Mouse (Mus musculus) frontal cortex, postnatal 14 days (tissue): Measurements from ENCODE around the gene Gm21985.

Source experiments
- DNase-seq, 2 experiments: peaks; one replicate each; pipeline ENCODE4 v3.0.0; 2022; ENCODE audit warnings: low spot score in 2 of 2

Gene Gm21985

GRCm38 (mm10) chr2:112332051-112332898 lies 66.2 kb downstream of the Gm21985 start:
- no peak for DNase-seq

DNA sequence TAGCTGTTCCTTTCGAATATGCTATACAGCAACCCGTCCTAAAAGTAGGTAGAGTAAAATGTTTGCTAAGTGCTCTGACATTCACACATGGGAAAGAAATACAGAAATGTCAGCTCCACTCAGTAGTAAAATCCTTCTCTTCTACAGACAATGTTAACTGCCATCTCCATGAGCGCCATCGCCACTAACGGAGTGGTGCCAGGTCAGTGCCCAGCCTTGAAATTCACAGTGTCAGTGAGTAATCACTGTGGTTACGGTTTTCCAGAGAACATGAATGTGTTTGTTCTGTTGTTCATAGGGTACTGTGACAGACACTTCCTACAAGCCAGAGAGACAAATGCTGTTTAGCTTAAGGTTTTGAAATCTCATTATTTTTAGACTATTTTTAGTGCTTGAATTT lies 71.1 kb downstream of the Gm21985 start:
- no peak for DNase-seq

DNA sequence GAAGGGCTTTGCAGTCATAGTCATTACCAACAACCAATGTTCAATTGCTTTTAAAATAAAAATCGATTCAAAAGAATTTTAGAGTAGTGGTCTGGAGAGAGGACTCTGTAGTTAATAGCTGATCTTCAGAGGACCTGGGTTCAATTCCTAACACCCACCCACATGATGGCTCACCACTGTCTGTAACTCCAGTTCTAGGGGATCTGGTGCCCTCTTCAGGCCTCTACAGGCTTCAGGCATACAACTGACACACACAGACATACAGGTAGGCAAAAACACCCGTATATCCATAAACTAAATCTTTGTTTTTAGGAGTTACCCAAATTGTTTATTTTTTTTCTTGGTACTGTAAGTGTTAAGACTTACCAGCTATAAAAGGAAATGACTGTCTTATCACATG lies 73.6 kb downstream of the Gm21985 start:
- DNase-seq = no peak

- no peak for DNase-seq
These were observed 75.0 kb downstream of the Gm21985 start for GRCm38 (mm10) chr2:112341117-112341516.

DNA sequence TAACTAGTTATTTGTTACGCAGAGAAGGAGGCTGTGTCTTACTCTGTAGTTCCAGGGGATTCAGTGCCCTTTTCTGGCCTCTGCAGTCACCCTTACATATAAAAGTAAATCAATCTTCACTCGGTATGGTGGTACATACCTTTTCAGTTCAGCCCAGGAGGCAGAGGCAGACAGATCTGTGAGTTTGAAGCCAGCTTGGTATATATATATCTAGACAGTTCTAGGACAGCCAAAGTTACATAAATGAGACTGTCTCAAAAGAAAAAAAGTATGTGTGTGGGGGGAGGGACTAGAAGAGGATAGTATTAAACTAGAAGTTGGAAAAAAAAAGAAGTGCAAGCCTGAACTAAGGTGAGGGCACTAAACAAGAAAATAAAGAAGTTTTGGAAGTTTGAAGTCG lies 82.1 kb downstream of the Gm21985 start:
- no peak for DNase-seq

DNA sequence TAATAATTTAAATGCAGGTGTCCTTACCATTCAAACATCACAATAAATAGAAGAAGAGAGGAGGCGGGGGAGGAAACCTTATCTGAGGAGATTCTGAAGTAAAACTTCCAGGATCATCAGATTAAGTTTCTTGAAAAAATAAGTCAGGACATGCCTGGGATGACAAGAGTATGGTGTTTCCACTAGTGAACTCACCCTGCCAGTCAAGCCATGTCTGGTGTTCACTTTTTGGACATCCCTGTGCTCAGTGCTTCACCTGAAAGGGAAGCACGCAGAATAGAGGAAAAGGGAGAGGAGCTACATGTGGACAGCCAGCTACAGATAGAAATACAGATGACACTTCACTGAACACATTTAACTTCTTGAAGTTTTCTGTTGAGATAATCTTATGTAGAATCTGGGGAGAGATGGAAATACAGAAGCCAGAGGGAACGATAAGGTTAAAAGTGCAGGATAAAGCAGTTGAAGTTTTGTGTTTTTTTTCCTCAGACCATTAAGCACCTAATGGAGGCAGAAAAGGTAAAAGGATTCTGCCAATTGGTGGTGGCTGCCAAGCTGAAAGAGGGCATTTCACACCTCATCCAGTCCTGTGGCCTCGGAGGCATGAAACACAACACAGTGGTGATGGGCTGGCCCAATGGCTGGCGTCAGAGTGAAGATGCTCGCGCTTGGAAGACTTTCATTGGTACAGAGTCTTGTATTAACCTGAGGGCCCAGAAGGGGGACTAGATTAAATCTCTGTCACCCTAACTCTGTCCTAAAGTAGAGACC lies 87.8 kb downstream of the Gm21985 start:
- no peak for DNase-seq

GRCm38 (mm10) chr2:112359611-112360010 lies 93.5 kb downstream of the Gm21985 start:
- no peak for DNase-seq

DNA sequence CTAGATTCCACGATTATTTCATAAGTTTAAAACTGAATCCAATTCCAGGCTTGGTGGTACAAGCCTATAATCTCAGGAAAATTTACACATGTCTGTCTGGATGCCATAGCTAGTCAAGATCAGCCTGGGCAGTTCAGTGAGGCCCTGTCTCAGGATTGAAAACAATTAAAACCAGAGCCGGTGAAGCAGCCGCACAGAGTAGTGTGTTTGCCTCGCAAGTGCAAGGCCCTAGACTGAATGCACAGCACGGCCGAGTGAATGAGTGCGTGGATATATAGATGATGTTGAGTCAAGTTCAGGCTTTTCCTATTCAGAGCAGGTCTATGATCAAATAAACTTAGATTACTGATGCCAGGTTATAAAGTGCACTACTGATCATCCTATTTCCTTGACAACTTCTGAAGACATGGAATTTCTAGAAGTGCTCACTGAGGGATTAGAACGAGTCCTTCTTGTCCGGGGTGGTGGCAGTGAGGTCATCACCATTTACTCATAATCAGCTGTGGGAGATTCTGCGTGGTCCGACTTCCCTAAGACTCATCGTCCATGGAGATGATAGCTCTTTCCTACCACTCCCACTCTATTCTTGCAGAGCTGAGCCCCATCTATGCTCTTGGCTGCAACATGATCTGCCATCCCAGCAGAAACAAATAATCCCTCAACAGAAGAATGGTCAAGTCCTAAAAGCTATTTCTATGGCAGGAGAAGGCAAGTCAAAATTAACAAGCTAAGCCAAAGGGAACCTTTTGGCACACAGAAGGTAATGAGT lies 94.1 kb downstream of the Gm21985 start:
- no peak for DNase-seq

GRCm38 (mm10) chr2:112360781-112361169 lies 94.7 kb downstream of the Gm21985 start:
- DNase-seq = no peak

DNA sequence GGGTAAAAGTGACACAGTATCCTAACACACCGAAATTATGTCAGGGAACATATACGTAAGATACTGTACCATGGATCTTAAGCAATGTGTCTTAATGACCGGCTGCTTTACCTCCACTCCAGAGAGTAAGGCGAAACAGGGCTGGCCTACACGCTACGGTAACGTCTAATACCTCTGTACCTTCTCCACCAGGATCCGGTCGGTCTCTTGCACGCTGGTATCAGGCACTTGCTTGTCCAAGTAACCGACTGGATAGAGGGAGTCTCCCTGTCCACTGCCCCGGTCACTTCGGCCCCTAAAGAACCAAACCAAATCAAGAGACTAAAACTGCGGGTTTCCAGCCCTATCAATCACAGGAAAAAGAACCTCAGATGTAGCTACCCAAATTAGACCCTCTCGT lies 101.1 kb downstream of the Gm21985 start:
- peak in 1 of 2 experiments; percentile 11 for DNase-seq

DNA sequence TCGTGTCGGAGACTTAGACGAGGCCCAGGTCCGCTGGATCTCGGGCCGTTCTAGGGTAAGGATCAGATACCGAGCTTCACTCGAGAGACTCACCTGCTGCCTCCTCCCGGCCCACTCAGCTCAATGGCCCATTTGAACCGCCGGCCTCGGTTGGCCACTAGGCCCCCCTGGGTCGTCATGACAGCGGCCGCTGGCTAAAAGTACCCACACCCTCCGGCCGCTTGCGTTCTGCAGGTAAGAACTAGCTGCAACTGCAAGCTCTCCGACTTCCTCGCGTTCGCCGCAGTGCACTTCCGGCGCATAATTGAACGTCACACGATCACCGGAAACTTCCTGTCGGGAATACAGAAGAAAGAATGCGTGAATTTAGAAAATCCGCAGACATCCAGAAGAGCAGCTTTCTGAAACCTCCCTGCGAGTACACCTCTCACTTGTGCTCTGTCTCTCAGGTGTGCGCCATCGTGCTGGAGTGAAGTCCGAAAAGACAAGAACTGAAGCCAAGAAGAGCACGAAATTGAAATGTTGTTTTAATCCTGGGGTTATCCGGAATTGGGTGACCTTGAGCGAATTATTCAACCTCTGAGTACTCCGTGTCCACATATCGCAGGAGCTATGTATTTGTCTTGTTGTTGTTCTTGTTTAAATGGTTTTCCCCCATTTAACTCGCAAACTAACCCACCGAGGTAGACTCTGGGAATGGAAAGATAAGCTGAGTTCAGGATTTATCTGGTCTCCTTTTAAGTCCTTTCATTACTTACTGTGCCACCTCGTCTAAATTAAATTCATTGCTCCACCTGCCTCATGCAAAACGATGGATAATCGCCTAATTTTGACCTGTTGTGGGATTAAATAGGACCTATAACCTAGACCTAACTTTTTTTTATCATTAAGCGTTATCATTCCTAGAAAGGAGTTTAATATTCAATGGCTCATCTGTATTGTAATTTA lies 101.9 kb downstream of the Gm21985 start, which contains the start of gene Emc4:
Emc4 (minus strand) TSS at position 302 of the 948 bp plus-strand sequence.
- peak; percentile 85 to 89 for DNase-seq

DNA sequence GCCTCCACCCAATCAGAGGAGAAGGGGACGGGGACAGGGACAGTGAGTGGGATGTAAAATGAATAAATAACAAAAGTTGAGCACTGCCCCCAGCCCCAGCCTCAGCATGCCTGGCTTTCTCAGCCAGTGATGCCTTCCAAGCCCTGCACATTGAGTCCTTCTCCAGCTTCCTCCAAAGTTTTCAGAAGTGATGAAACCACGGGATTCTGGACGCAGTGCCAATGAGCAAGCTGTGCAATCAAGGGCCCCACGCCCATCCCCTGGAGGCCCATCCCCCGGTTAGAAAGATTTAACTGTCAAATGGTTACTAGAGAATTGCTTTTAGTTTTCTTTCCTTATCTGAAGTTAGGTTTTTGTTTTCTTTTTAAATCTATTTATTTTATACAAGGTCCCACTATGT lies 103.8 kb downstream of the Gm21985 start:
- DNase-seq = no peak

DNA sequence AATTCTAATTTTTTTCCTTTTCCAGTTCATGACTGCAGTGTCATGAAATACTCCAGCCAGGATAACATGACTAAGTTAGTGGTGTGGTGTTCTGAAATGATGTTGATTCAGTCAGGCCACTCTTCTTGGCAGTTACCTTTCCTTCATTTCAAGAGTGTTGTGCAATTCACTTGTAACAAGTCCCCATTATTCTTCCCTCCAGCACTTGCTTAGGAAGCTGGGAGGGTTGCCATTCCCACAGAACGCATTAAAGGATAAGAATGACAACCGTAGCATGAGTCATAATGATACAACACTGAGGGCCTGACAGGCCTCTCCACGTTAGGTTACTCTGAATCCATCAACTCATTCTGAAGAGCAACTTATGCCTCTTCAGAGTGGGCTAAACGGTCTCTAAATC lies 107.0 kb downstream of the Gm21985 start:
- no peak for DNase-seq

- no peak for DNase-seq
These were observed 108.5 kb downstream of the Gm21985 start for GRCm38 (mm10) chr2:112374610-112375009.

DNA sequence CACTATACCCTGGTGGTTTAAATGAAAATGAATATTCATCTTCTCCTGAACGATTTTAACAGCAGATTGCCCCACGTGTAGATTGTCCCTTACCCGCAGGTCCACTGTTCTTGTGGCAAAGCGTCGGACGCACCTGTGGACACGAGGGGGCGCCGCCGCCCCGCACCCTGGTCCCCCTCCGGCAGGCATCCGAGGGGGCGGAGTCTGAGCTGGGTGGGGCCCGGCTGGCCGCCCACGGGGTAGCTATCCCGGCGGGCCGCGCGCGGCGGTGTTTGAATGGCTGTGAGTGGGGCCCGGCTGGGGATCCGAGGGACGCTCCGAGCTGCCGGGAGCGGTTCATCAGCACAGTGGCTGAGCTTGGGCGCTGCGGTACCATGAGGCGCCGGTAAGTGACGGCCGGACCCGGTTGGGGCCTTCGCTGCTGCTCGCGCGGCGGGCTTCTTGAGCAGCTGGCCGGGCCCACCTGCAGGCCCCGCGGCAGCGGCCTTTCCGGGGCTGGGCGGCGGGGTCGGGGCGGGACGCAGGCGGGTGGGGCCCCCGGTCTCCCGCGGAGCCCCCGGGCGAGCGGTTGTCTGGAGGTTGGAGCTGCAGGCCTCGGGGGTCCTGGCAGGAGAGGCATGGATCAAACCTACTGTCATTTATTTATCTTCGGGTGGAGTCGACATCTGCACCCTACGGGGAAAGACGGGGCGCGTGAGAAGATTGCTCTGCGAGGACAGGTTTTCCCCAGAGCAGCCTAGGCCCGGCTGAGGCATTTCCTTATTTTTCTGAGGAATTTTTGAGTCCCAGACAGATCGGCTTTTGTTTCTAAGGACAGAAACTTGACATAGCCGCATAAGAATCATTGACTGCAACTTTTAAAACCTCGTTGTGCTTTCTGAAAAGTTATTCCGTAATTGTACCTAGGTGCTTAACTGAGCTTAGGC lies 113.1 kb downstream of the Gm21985 start, which contains the start of gene Katnbl1:
Katnbl1 (plus strand) TSS at position 239 of the 926 bp plus-strand sequence.
- DNase-seq = peak; percentile 78 to 84

GRCm38 (mm10) chr2:112380131-112380530 lies 114.0 kb downstream of the Gm21985 start:
- DNase-seq = no peak

GRCm38 (mm10) chr2:112381219-112381618 lies 115.1 kb downstream of the Gm21985 start:
- no peak for DNase-seq

GRCm38 (mm10) chr2:112390843-112391242 lies 124.7 kb downstream of the Gm21985 start:
- DNase-seq = no peak

DNA sequence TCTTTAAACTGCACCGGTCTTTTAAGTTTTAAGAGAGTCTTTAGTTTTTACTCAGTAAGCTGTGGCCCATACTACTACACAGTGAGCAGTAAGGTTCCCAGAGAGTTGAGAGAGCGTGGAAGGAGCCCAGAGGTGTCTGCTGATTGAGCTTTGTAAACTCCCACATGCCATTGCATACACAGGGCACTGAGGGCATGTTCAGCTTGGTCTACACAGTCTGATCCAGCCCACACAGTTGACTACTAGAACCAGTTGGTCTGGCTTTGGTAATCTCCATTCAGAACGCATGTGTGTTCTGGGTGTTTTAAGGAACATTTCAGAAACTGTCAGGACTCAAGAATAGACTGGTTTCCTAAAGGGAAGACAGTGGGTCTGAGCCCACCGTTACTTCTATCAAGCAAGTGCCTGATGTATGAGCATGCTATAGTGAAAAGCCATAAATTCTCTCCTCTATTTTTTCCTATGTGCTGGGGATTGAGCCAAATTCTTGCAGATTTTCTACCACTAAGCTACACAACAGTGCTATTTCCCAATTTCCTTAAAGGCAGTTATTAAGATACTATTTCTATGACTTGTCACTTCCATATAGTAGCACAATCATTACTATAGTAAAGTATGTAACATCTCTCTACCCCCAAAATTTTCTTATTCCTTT lies 125.4 kb downstream of the Gm21985 start:
- no peak for DNase-seq
